Mouse (Mus musculus) G1E (cell line): ENCODE measurements around the gene Sin3b. TPM values are rescaled to one million over a fixed set of nuclear protein-coding genes. Genes with fewer than 3 reads are reported as not detected.
A peak's percentile ranks its signal among the peaks of the same experiment; 100 is the strongest.
"Not testable (repeated sequence)": the region's sequence is repeated elsewhere in the genome, so short reads cannot be mapped to it uniquely, and the experiment has no call there.

Experiments
- ATAC-seq: 2 replicates; pipeline ENCODE4 v1.8.0; 2016; ENCODE audit warnings: mild to moderate bottlenecking; ENCODE audit not compliant: insufficient number of reproducible peaks, poor library complexity, low FRiP score, severe bottlenecking; ENCODE audit errors: extremely low read depth
- DNase-seq: peaks from one replicate; pipeline ENCODE4 v3.0.0; 2012; ENCODE audit warnings: low spot score
- H3K27me3 ChIP-seq: 2 replicates; pipeline ENCODE4 v1.6.1; 2012; ENCODE audit warnings: mild to moderate bottlenecking, low read length, inconsistent platforms; ENCODE audit not compliant: insufficient read depth
- H3K36me3 ChIP-seq: replicated peaks from 2 replicates; pipeline ENCODE3; 2012; ENCODE audit warnings: mild to moderate bottlenecking, inconsistent platforms
- H3K4me1 ChIP-seq: 2 replicates; pipeline ENCODE4 v1.6.1; 2012; ENCODE audit warnings: low read depth, low read length, inconsistent platforms, mixed read lengths; ENCODE audit not compliant: insufficient read depth
- H3K4me3 ChIP-seq: 2 replicates; pipeline ENCODE4 v1.5.1; 2012; ENCODE audit warnings: low read depth, mild to moderate bottlenecking, inconsistent platforms, low read length, moderate library complexity, mixed read lengths
- H3K9me3 ChIP-seq: replicated peaks from 2 replicates; pipeline ENCODE4 v1.6.1; 2012; ENCODE audit warnings: inconsistent platforms
- CTCF ChIP-seq: IDR thresholded peaks from 2 replicates; pipeline ENCODE4 v1.5.1; 2012; ENCODE audit warnings: low read depth, low read length, inconsistent platforms, mixed read lengths
- GATA1 ChIP-seq: IDR thresholded peaks from 2 replicates; pipeline ENCODE4 v1.6.1; 2012; ENCODE audit warnings: borderline replicate concordance, low read length, inconsistent platforms, mixed read lengths
- GATA2 ChIP-seq: IDR thresholded peaks from 2 replicates; pipeline ENCODE4 v1.6.1; 2012; ENCODE audit warnings: low read depth, low read length, inconsistent platforms, borderline replicate concordance
- POLR2AphosphoS5 ChIP-seq: IDR thresholded peaks from 2 replicates; pipeline ENCODE4 v1.6.1; 2012; ENCODE audit warnings: low read depth, low read length, inconsistent platforms; ENCODE audit not compliant: insufficient replicate concordance
- TAL1 ChIP-seq: conservative IDR thresholded peaks from 2 replicates; pipeline ENCODE4 v1.6.1; 2012; ENCODE audit warnings: low read depth, low read length, inconsistent platforms, mixed read lengths
- polyA plus RNA-seq: library from polyadenylated mRNA; stranded (reverse); fragments of >175 nt; gene quantifications from 2 replicates; pipeline ENCODE4 v1.2.3, GENCODE M21; 2012
- total RNA-seq, 2 experiments: library from RNA; stranded (forward) in 1 of 2; stranded (reverse) in 1 of 2; fragments of 200-1000 nt in 1 of 2; fragments of >200 nt in 1 of 2; fragmentation: Nextera tagmentation in 1 of 2; gene quantifications; 2 replicates each; pipeline ENCODE4 v1.2.3; 2014 to 2017

The Sin3b gene
- 73.8 and 82.2 TPM in 2 replicates for total RNA-seq (2014; fragmentation: Nextera tagmentation)
- 186 and 202 TPM in 2 replicates for total RNA-seq (2017)
- 58.9 and 64.7 TPM in 2 replicates for polyA plus RNA-seq

DNA sequence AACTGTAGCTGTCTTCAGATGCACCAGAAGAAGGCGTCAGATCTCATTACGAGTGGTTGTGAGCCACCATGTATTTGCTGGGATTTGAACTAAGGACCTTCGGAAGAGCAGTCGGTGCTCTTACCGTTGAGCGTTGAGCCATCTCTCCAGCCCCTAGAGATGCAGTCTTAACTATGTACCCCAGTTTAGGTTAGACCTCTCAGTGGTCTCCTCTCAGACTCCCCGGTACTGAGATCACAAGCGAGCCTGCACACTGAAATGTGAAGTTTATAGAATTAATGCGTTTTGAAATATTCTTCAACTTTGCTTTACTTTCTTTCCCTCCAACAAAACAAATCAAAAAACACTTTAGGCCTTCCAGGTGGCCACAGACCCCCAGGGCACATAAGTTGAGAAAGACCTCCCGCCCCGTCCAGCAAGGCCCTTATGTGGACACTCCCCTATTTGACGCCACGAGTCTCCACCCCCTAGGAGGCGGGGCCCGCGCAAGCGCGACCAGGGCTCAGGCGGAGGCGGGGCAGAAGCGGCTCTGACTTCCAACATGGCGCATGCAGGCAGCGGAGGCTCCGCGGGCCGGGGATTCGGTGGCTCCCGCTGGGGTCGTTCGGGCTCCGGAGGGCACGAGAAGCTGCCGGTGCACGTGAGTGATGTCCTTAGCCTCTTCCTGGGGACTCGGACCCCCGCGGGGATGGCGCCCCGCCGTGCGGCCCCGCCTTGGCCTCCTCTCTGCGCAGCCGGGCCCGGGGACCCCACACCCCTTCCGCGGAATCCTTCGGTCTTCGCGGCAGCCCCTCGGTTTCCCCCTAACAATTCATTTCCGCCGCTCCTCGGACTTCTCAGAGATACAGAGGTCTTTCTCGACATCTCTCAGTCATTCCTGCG is at the start of gene Sin3b:
Gene Sin3b, plus strand, starts transcription at position 517 of the 882 bp plus-strand sequence.
- DNase-seq (peak; percentile 91), ATAC-seq (peak; percentile 98)
- H3K9me3 ChIP-seq: no peaks in the 10 kb centered on the region
- H3K27me3 ChIP-seq: no peaks in the 10 kb centered on the region
- H3K4me1 ChIP-seq: peaks cover 20% of the 10 kb centered on the region
- TF ChIP-seq GATA1: no peak
- peak within 1 kb of the TSS; percentile 96 for H3K4me3 ChIP-seq
- peaks cover 41% of the 10 kb centered on the region for H3K36me3 ChIP-seq

DNA sequence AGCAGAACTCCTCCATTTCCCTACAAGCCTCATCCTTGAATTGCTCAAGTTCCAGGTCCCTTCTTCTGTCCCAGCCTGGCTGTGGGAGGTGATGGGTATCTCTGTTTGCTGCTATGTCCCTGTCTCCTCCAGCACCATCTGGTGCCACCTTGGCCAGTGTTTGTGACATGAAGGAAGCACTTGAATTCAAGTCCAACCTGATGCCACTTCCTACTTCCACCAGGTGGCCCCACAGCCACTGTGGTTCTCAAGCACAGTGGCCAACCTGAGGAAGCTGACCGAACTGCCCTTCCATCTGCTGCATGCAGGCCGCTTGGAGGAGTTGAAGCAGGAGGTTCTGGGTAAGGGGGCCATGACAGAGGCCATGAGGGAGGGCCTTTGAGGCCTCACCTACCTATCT is 48.9 kb upstream of the Sin3b start:
- Histone ChIP-seq H3K27me3 (peaks cover 23% of the 10 kb centered on the region), H3K9me3 (no peaks in the 10 kb centered on the region), H3K36me3 (no peaks in the 10 kb centered on the region), H3K4me1 (peaks cover 10% of the 10 kb centered on the region; the same call in 1 of the 2 replicates), H3K4me3 (no peak overlapping the region)
- DNase-seq (no peak), ATAC-seq (no peak)
- TF ChIP-seq TAL1: no peak
- TF ChIP-seq GATA2: no peak
- no peak for TF ChIP-seq POLR2AphosphoS5
- no peak for TF ChIP-seq CTCF
- TF ChIP-seq GATA1: no peak

DNA sequence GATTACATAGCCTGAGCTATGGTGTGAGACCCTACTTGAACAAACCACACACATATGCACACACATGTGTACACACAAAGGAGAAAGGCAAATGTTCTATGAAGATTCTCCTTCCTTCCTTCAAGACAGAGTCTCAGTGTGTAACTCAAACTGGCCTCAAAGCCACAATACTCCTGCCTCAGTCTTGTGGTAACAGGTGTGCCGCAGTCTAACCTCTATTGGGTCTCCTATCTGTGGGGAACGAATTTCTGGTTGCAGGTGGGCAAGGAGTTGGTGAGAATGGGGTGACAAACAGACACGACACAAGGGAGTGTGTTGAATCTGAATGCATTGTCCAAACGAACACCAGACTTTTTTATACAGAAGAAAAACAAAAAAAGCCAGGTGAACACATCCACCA is 46.6 kb upstream of the Sin3b start:
- no peaks in the 10 kb centered on the region for H3K9me3 ChIP-seq
- H3K36me3 ChIP-seq: no peaks in the 10 kb centered on the region
- peaks cover 23% of the 10 kb centered on the region for H3K27me3 ChIP-seq
- ATAC-seq: no peak
- DNase-seq: no peak
- H3K4me1 ChIP-seq: peaks cover 10% of the 10 kb centered on the region
- TF ChIP-seq GATA2 (no peak), CTCF (no peak), TAL1 (no peak), POLR2AphosphoS5 (no peak), GATA1 (no peak)
- H3K4me3 ChIP-seq: no peak overlapping the region

DNA sequence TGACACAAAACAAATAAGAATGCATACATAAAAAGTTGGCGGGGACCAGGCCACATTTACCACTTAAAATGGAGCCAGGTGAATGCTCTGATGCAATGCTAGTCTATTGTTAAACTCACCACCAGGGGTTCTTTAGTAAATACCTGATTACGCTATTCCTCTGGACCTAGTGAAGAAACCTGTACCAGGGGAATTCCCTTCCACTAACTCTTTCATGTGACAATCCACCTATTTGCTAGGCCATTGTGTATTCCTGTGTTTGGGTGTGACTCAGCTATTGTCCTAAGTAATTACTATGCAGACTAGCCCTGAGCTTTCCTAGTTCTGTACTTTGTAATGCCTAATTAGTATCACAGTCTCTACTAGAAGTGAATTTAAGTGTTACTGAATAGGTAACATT is 46.2 kb upstream of the Sin3b start:
- not testable (repeated sequence) for H3K9me3 ChIP-seq, DNase-seq, H3K36me3 ChIP-seq, H3K4me3 ChIP-seq, ATAC-seq
- Histone ChIP-seq H3K4me1 (peaks cover 11% of the 10 kb centered on the region), H3K27me3 (peaks cover 26% of the 10 kb centered on the region)

DNA sequence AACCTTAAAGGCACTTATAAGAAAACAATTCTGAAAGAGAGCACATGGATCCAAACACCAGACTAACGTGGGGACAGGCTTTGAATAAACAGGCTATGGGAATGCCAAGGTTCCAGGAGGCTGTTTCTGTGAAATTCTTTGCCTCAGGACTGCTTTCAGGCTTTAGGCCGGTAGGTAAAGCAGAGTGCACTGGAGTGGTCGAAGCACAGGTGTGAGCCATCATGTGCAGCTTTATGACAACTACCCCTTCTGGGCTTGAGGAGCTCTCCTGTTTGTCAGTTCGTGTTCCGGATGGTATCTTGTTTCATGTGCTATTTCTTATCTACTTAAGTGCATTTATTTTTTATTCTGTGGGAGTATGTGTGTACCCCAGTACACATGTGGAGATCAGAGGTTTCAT is 45.8 kb upstream of the Sin3b start:
- Histone ChIP-seq H3K27me3 (peaks cover 23% of the 10 kb centered on the region), H3K9me3 (no peaks in the 10 kb centered on the region), H3K36me3 (no peaks in the 10 kb centered on the region), H3K4me3 (no peak overlapping the region), H3K4me1 (peaks cover 16% of the 10 kb centered on the region)
- DNase-seq (no peak), ATAC-seq (no peak)
- no peak for TF ChIP-seq POLR2AphosphoS5
- no peak for TF ChIP-seq GATA2
- TF ChIP-seq GATA1: no peak
- TF ChIP-seq TAL1: no peak
- no peak for TF ChIP-seq CTCF

DNA sequence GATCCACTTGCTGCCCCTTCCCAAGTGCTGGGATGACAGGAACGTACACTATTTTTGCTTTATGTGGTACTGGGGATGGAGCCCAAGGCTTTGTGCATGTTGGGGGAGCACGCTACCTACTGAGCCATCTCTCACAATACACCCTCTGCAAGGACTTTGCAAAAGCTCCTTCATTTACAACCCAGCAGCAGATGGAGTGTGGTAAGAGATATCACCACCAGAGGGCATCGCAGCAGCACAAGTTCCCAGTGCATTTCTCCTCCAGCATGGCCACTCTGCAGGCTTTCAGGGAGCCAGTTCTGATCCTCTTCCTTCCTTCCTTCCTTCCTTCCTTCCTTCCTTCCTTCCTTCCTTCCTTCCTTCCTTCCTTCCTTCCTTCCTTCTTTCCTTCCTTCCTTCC is 43.0 kb upstream of the Sin3b start:
- no peak overlapping the region for H3K4me3 ChIP-seq
- H3K4me1 ChIP-seq: peaks cover 20% of the 10 kb centered on the region
- 0 out of 2 replicates have a peak, but pooled peaks have one; percentile 25 for ATAC-seq
- no peak for DNase-seq
- no peaks in the 10 kb centered on the region for H3K36me3 ChIP-seq
- TF ChIP-seq GATA1 (no peak), CTCF (peak; percentile 72)
- H3K9me3 ChIP-seq: no peaks in the 10 kb centered on the region
- H3K27me3 ChIP-seq: peaks cover 8% of the 10 kb centered on the region; the same call in 1 of the 2 replicates

DNA sequence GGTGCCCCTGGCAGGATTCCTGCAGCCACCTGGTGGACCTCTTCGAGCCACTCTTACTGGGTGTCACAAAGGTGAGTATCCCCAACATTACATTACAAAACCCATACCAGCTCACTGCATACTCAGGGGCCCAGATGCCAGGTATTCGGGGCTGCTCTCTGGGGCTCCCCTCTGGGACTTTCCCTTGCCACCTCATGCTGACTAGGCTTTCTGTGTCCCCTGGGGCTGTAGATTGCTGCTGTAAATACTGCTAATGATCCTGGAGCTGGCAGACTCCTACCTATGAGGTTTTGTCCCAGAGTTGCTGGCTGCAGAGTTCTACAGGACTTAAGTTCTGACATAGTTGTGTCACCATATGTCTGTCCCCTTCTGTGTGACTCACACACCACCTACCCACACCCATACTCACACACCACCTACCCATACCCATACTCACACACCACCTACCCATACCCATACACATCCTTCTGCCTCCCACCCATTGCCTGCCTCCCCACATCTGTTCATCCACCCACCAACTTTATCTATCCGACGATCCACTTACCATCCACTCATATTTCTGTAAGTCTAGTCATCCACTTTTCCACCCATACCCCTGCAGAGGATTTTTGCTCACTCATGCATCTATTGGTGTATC is 40.9 kb upstream of the Sin3b start:
- no peak for TF ChIP-seq GATA1
- TF ChIP-seq GATA2: no peak

More for the DNA sequence above, 40.9 kb upstream of the Sin3b start:
- H3K36me3 ChIP-seq: no peaks in the 10 kb centered on the region
- H3K4me3 ChIP-seq: no peak overlapping the region
- H3K4me1 ChIP-seq: peaks cover 20% of the 10 kb centered on the region
- no peak for ATAC-seq
- DNase-seq: no peak
- peaks cover 8% of the 10 kb centered on the region for H3K27me3 ChIP-seq
- no peaks in the 10 kb centered on the region for H3K9me3 ChIP-seq
